Mouse (Mus musculus) hindbrain, embryonic 16.5 days (tissue): ENCODE measurements at regions not wholly inside any gene's neighbourhood (a gene's known extent, or its start where the extent isn't known, plus 50 kb on each side); places are given as distances from the start of the nearest gene placed in this dataset.

Experiments used
- ATAC-seq: fragments of 200-750 bp; cut with Nextera tagmentation; 2 replicates; pipeline ENCODE4 v1.8.0; 2017; ENCODE audit warnings: moderate TSS enrichment, moderate library complexity
- H3K27ac ChIP-seq: fragments of 300-500 bp; sonication (generic); 2 replicates; pipeline ENCODE4 v1.5.1; 2014; ENCODE audit warnings: low read depth, mild to moderate bottlenecking, control low read depth, low read length, moderate library complexity
- H3K27me3 ChIP-seq: fragments of 300-500 bp; sonication (generic); replicated peaks from 2 replicates; pipeline ENCODE4 v1.6.1; 2014; ENCODE audit warnings: low read length; ENCODE audit not compliant: control insufficient read depth, insufficient read depth
- H3K36me3 ChIP-seq: fragments of 300-500 bp; sonication (generic); 2 replicates; pipeline ENCODE4 v1.6.1; 2014; ENCODE audit warnings: mild to moderate bottlenecking, low read length, moderate library complexity, mixed read lengths; ENCODE audit not compliant: control insufficient read depth, insufficient read depth
- H3K4me1 ChIP-seq: fragments of 300-500 bp; sonication (generic); 2 replicates; pipeline ENCODE4 v1.6.1; 2014; ENCODE audit warnings: low read depth, low read length; ENCODE audit not compliant: control insufficient read depth, insufficient read depth
- H3K4me2 ChIP-seq: fragments of 300-500 bp; sonication (generic); 2 replicates; pipeline ENCODE4 v1.6.1; 2014; ENCODE audit warnings: mild to moderate bottlenecking, low read length, control low read depth, moderate library complexity
- H3K4me3 ChIP-seq: fragments of 300-500 bp; sonication (generic); 2 replicates; pipeline ENCODE4 v1.5.1; 2014; ENCODE audit warnings: mild to moderate bottlenecking, low read length, control low read depth, moderate library complexity
- H3K9ac ChIP-seq: fragments of 300-500 bp; sonication (generic); 2 replicates; pipeline ENCODE4 v1.6.1; 2014; ENCODE audit warnings: low read depth, mild to moderate bottlenecking, control low read depth, low read length, moderate library complexity
- H3K9me3 ChIP-seq: fragments of 300-500 bp; sonication (generic); 2 replicates; pipeline ENCODE4 v1.6.1; 2014; ENCODE audit warnings: mild to moderate bottlenecking, low read length, moderate library complexity; ENCODE audit not compliant: control insufficient read depth
- WGBS: fragments of 180-500 bp; shearing (Covaris S2); extraction: QIAGEN DNeasy Blood & Tissue Kit; methylation state at CpG from one replicate; pipeline ENCODE4 v1.1.7; 2014; 5-methylcytosine and 5-hydroxymethylcytosine counted together

- no peaks in the 10 kb centered on the region for H3K36me3 ChIP-seq
- no peaks in the 10 kb centered on the region for H3K27me3 ChIP-seq
- H3K9me3 ChIP-seq, result no peaks in the 10 kb centered on the region
- no peak overlapping the region for H3K4me3 ChIP-seq
- WGBS, result 92% methylated on average over 1 of the region's 1 CpGs
- H3K4me1 ChIP-seq, result no peaks in the 10 kb centered on the region
- no peak overlapping the region for H3K9ac ChIP-seq
- no peak for ATAC-seq
- H3K27ac ChIP-seq, result no peak overlapping the region
- H3K4me2 ChIP-seq, result no peak overlapping the region
These were observed 252.9 kb upstream of the Dpp6 start for GRCm38 (mm10) chr5:26564056-26564455.

DNA sequence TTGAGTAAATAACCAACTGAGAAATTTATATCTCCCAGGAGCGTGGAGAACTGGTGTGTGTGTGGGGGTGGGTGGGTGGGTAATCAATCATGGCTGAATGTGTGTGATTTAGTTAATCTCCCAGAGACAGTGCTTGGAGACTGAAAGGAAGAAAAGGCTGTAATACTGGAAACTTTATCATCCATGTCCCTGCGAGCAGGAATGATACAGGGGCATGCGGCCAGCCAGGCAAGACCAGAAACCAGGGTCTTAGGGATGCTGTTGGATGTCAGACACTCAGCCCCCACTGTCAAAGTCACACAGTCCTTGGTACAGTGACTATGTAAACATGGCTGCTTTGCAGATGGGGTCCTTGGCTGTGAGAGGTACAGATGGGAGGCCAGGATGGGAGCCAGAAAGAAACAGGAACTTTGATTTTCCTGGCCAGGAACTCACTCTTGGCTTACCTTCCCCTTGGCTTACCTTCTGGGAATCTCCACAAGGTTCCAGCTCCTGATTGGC, 244.3 kb upstream of the Dpp6 start:
- 69% methylated on average over 3 of the region's 3 CpGs for WGBS
- Histone ChIP-seq H3K4me2 (no peak overlapping the region), H3K9ac (no peak overlapping the region), H3K27me3 (no peaks in the 10 kb centered on the region), H3K27ac (no peak overlapping the region), H3K9me3 (no peaks in the 10 kb centered on the region), H3K4me3 (no peak overlapping the region), H3K36me3 (no peaks in the 10 kb centered on the region), H3K4me1 (no peaks in the 10 kb centered on the region)
- 0 out of 2 replicates have a peak, but pooled peaks have one; percentile 48 for ATAC-seq

DNA sequence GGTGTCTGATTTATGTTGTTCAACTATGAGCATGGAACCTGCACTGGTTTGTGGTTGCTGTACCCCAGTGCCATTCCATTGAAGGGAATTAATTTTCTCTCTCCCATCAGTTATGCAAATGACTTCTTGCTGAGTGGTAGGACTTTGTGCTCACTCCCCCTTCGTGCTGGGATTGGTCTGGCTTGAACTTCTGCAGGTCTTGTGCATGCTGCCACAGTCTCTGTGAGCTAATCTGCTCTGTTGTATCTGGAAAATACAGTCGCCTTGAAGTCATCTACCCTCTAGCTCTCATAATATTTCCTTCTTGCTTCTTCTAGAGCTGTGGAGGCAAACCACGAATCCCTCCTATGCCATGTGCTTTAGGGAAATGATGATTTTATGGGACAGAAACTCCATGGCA, 243.6 kb upstream of the Dpp6 start:
- Histone ChIP-seq H3K4me1 (no peaks in the 10 kb centered on the region), H3K27me3 (no peaks in the 10 kb centered on the region), H3K27ac (no peak overlapping the region), H3K9ac (no peak overlapping the region), H3K9me3 (no peaks in the 10 kb centered on the region), H3K4me2 (no peak overlapping the region), H3K4me3 (no peak overlapping the region), H3K36me3 (no peaks in the 10 kb centered on the region)
- 72% methylated on average over 3 of the region's 3 CpGs for WGBS
- no peak for ATAC-seq

DNA sequence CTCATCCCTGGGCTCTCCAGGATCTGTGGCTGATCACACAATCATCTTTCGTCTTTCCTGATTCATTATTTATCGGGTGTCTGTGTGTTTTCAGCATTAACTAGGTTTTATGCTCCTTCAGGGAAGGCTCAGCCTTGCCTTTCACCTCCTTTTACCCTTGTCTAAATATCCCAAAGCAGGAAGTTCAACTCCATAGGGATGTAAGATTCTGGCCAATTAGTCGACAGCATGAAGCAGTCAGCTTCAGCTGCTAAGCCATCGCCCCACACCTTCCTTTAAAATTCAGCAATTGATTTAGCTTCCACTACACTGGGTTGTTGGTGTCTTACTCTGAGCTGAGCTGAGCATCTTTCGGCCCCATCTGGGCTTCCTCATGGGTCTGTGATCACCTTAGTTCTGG, 230.9 kb upstream of the Dpp6 start:
- H3K4me1 ChIP-seq, result no peaks in the 10 kb centered on the region
- no peak overlapping the region for H3K4me2 ChIP-seq
- no peaks in the 10 kb centered on the region for H3K36me3 ChIP-seq
- H3K9ac ChIP-seq, result no peak overlapping the region
- ATAC-seq, result no peak
- H3K27me3 ChIP-seq, result no peaks in the 10 kb centered on the region
- 88% methylated on average over 5 of the region's 5 CpGs for whole genome bisulfite sequencing
- H3K4me3 ChIP-seq, result no peak overlapping the region
- no peak overlapping the region for H3K27ac ChIP-seq
- no peaks in the 10 kb centered on the region for H3K9me3 ChIP-seq

DNA sequence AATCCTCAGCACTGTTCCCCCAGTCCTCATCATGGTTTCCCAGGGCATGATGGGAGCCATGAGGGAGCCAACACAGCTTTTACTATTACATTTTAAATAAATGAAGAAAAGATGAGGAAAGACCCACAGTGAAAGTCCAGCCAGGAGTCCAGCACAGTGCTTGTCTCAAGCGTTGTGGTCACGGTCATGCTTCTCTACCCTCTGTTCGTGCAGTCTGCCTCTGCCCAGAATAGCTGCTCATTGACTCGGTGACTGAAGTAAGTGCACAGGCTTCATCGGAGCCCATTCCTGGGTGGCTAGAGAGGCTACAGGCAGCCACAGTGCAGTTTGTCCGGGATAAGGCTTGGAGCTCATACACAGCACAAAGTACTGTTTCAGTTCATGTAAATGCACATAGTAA, 226.1 kb upstream of the Dpp6 start:
- H3K36me3 ChIP-seq, result no peaks in the 10 kb centered on the region
- no peaks in the 10 kb centered on the region for H3K27me3 ChIP-seq
- no peaks in the 10 kb centered on the region for H3K4me1 ChIP-seq
- no peak for ATAC-seq
- H3K4me3 ChIP-seq, result no peak overlapping the region
- WGBS, result 76% methylated on average over 6 of the region's 6 CpGs
- no peak overlapping the region for H3K27ac ChIP-seq
- H3K9ac ChIP-seq, result no peak overlapping the region
- no peaks in the 10 kb centered on the region for H3K9me3 ChIP-seq
- no peak overlapping the region for H3K4me2 ChIP-seq

GRCm38 (mm10) chr5:26592341-26592740, 224.7 kb upstream of the Dpp6 start:
- H3K9me3 ChIP-seq, result no peaks in the 10 kb centered on the region
- no peaks in the 10 kb centered on the region for H3K4me1 ChIP-seq
- H3K36me3 ChIP-seq, result no peaks in the 10 kb centered on the region
- H3K9ac ChIP-seq, result no peak overlapping the region
- H3K4me2 ChIP-seq, result no peak overlapping the region
- WGBS, result 45% methylated on average over 3 of the region's 3 CpGs
- no peak overlapping the region for H3K4me3 ChIP-seq
- no peaks in the 10 kb centered on the region for H3K27me3 ChIP-seq
- no peak for ATAC-seq
- H3K27ac ChIP-seq, result no peak overlapping the region

DNA sequence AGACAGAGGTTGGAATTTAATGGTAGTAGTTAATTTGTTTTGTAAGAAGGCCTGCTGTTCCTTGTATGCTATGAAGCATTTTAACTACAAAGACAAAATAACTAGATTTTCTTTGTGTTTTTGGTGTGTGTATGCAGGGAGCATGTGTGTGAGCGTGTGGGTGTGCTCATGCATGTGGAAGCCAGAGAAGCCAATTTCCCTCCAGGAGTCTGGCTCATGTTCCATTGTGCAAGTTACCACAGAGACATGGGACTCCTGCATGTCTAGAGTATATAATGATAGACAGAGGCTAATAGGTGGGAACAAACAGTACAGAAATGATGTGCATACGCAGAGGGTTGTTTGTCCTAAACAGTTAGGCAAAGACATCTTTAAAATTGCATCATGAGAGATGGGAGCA, 219.0 kb upstream of the Dpp6 start:
- Histone ChIP-seq H3K9ac (no peak overlapping the region), H3K4me3 (no peak overlapping the region), H3K36me3 (no peaks in the 10 kb centered on the region), H3K27ac (no peak overlapping the region), H3K9me3 (no peaks in the 10 kb centered on the region), H3K4me2 (no peak overlapping the region), H3K27me3 (no peaks in the 10 kb centered on the region), H3K4me1 (no peaks in the 10 kb centered on the region)
- WGBS, result 93% methylated on average over 2 of the region's 2 CpGs
- ATAC-seq, result no peak

- ATAC-seq, result no peak
- no peaks in the 10 kb centered on the region for H3K27me3 ChIP-seq
- 63% methylated on average over 2 of the region's 2 CpGs for WGBS
These were observed 197.7 kb upstream of the Dpp6 start for GRCm38 (mm10) chr5:26619272-26619671.

GRCm38 (mm10) chr5:26622116-26622515, 194.9 kb upstream of the Dpp6 start:
- H3K4me3 ChIP-seq, result no peak overlapping the region
- no peak overlapping the region for H3K4me2 ChIP-seq
- ATAC-seq, result no peak
- H3K27me3 ChIP-seq, result no peaks in the 10 kb centered on the region
- H3K4me1 ChIP-seq, result no peaks in the 10 kb centered on the region
- no peak overlapping the region for H3K27ac ChIP-seq
- 55% methylated on average over 2 of the region's 2 CpGs for WGBS
- no peak overlapping the region for H3K9ac ChIP-seq
- H3K36me3 ChIP-seq, result no peaks in the 10 kb centered on the region
- H3K9me3 ChIP-seq, result no peaks in the 10 kb centered on the region

More at GRCm38 (mm10) chr5:26619272-26619671, 197.7 kb upstream of the Dpp6 start:
- no peak overlapping the region for H3K27ac ChIP-seq
- no peak overlapping the region for H3K9ac ChIP-seq
- H3K4me2 ChIP-seq, result no peak overlapping the region
- H3K4me1 ChIP-seq, result no peaks in the 10 kb centered on the region
- no peaks in the 10 kb centered on the region for H3K36me3 ChIP-seq
- no peaks in the 10 kb centered on the region for H3K9me3 ChIP-seq
- H3K4me3 ChIP-seq, result no peak overlapping the region

DNA sequence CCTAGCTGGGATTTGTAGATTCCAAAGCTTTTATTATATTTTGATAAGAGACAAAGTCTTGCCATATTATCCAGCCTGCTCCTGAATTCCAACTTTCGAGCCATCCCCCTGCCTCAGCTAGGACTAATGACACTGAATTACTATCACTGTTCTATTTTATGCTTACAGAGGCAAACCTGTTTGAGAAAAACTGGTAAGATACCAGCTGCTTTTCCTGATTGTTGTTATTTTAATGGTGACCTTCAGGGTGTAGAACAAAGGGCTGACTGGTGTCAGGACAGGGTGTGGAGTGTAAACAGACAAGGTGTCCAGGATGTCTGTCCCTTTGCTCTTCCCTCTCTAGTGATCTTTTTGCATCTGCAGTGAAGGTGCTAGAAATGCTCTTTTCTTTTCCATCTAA, 145.5 kb upstream of the Dpp6 start:
- H3K4me2 ChIP-seq, result no peak overlapping the region
- H3K4me1 ChIP-seq, result no peaks in the 10 kb centered on the region
- no peaks in the 10 kb centered on the region for H3K36me3 ChIP-seq
- H3K27me3 ChIP-seq, result no peaks in the 10 kb centered on the region
- ATAC-seq, result no peak
- H3K9ac ChIP-seq, result no peak overlapping the region
- WGBS, result 81% methylated on average over 1 of the region's 1 CpGs
- no peaks in the 10 kb centered on the region for H3K9me3 ChIP-seq
- no peak overlapping the region for H3K27ac ChIP-seq
- no peak overlapping the region for H3K4me3 ChIP-seq
